Mouse (Mus musculus): Measurements from ENCODE around the gene Lrrc63. TPM values are rescaled to one million over a fixed set of nuclear protein-coding genes. Genes with fewer than 3 reads are reported as not detected.

Gene Lrrc63
- polyA plus RNA-seq, 1 experiment, result not detected

DNA sequence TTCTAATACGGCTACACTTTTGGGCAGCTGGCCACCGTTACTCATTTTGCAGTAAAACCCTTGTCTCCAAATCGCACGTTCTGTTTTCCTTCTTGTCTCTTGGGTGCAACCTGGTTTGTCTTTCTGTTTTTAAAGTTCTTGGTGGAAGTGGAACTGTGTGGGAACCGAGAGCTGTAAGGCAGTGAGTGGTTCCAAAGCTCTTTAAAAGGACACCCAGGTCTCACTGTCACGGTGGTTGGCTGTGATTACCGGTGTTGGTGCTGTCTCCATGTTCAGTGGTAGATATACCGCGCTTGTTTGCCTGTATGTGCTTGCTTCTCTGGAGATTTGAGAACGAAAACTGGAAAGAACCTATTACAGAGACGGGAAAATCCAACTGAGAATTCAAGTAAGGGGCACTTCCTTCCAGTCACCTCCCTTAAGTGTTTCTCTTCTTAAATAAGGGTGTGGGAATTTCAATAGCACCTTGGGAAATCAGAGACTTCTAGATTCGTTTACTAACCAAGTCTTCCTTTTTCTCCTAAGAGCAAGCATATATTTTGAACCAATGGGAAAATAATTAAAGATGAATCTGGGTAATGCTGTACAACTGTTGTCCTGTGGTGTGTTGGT, 749 bp upstream of the Lrrc63 start:
- H3K27ac ChIP-seq (ENCODE audit: control insufficient read depth, insufficient read depth, low read depth, low read length, poor library complexity), result peak overlapping the region; percentile 56
- H3K4me3 ChIP-seq (replicated peaks; ENCODE audit: control insufficient read depth, low read depth, low read length), result peak overlapping the region; percentile 81
- TF ChIP-seq POLR2A (IDR thresholded peaks at IDR 0.05; ENCODE audit: borderline replicate concordance, control insufficient read depth, low read depth, low read length) (no peak), CTCF (IDR thresholded peaks at IDR 0.05; ENCODE audit: control insufficient read depth, insufficient read depth, low read length) (no peak)
- WGBS, result 1% methylated on average over 12 of the region's 12 CpGs
- H3K4me1 ChIP-seq (ENCODE audit: control insufficient read depth, insufficient read depth, low read length), result peaks cover 1% of the 10 kb centered on the region; the same call in 1 of the 2 replicates

DNA sequence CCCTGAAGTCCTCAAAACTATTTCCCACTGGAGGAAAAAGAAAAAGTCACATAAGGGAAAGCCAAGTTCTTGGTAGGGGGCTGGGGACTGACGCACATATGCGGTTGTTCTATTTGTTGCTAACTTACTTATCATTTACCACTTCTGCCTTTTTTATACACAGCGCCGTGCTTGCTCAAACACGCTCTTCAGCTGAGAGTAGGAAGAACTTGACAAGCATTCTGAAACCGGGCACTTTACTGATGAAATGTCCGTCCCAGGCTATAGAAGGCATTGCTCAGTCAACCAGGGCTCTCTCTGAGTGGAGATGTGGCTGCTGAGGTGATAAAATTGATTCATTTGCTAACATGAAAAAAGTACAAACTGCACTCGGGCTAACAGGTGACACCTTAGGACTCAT, 9.0 kb downstream of the Lrrc63 start:
- Histone ChIP-seq H3K4me1 (ENCODE audit: control insufficient read depth, insufficient read depth, low read length) (peaks cover 3% of the 10 kb centered on the region), H3K4me3 (replicated peaks; ENCODE audit: control insufficient read depth, low read depth, low read length) (no peak overlapping the region), H3K27ac (ENCODE audit: control insufficient read depth, insufficient read depth, low read depth, low read length, poor library complexity) (no peak overlapping the region)
- no peak for TF ChIP-seq POLR2A (IDR thresholded peaks at IDR 0.05; ENCODE audit: borderline replicate concordance, control insufficient read depth, low read depth, low read length)
- TF ChIP-seq CTCF (IDR thresholded peaks at IDR 0.05; ENCODE audit: control insufficient read depth, insufficient read depth, low read length), result no peak
- WGBS, result 31% methylated on average over 8 of the region's 8 CpGs

GRCm38 (mm10) chr14:75102956-75103355, 27.7 kb downstream of the Lrrc63 start:
- no peak overlapping the region for H3K27ac ChIP-seq (ENCODE audit: control insufficient read depth, insufficient read depth, low read depth, low read length, poor library complexity)
- H3K4me3 ChIP-seq (replicated peaks; ENCODE audit: control insufficient read depth, low read depth, low read length), result no peak overlapping the region
- TF ChIP-seq POLR2A (IDR thresholded peaks at IDR 0.05; ENCODE audit: borderline replicate concordance, control insufficient read depth, low read depth, low read length), result no peak
- no peak for TF ChIP-seq CTCF (IDR thresholded peaks at IDR 0.05; ENCODE audit: control insufficient read depth, insufficient read depth, low read length)
- H3K4me1 ChIP-seq (ENCODE audit: control insufficient read depth, insufficient read depth, low read length), result no peaks in the 10 kb centered on the region
- 66% methylated on average over 5 of the region's 5 CpGs for WGBS

DNA sequence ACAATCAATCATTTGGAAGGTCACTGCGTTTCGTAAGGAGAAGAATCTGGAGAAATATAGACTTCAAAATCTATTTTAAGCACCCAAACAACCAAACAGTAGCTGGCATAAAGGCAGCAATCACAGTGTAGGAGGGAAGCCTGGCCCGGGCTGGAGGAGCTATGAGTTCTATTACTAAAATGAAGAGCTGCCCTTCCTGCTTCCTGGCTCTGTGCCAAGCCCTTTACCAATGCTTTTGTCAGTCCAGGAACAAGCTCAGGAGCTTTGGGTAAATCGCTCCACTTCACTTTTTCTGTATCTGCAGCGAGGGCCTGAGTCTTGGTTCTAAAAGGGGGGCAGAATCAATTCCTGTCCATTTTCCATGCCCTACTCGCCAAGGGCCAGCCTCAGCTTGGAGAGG, 52.7 kb downstream of the Lrrc63 start:
- TF ChIP-seq CTCF (IDR thresholded peaks at IDR 0.05; ENCODE audit: control insufficient read depth, insufficient read depth, low read length), result no peak
- TF ChIP-seq POLR2A (IDR thresholded peaks at IDR 0.05; ENCODE audit: borderline replicate concordance, control insufficient read depth, low read depth, low read length), result no peak
- Histone ChIP-seq H3K4me3 (replicated peaks; ENCODE audit: control insufficient read depth, low read depth, low read length) (no peak overlapping the region), H3K27ac (ENCODE audit: control insufficient read depth, insufficient read depth, low read depth, low read length, poor library complexity) (no peak overlapping the region), H3K4me1 (ENCODE audit: control insufficient read depth, insufficient read depth, low read length) (peaks cover 2% of the 10 kb centered on the region; the same call in 1 of the 2 replicates)
- WGBS, result 56% methylated on average over 6 of the region's 6 CpGs

- Histone ChIP-seq H3K4me3 (replicated peaks; ENCODE audit: control insufficient read depth, low read depth, low read length) (no peak overlapping the region), H3K27ac (ENCODE audit: control insufficient read depth, insufficient read depth, low read depth, low read length, poor library complexity) (no peak overlapping the region), H3K4me1 (ENCODE audit: control insufficient read depth, insufficient read depth, low read length) (peaks cover 2% of the 10 kb centered on the region; the same call in 1 of the 2 replicates)
- TF ChIP-seq CTCF (IDR thresholded peaks at IDR 0.05; ENCODE audit: control insufficient read depth, insufficient read depth, low read length), result no peak
- TF ChIP-seq POLR2A (IDR thresholded peaks at IDR 0.05; ENCODE audit: borderline replicate concordance, control insufficient read depth, low read depth, low read length), result no peak
- 18% methylated on average over 10 of the region's 10 CpGs for WGBS
Observed at GRCm38 (mm10) chr14:75075299-75076180, 55.1 kb downstream of the Lrrc63 start.

GRCm38 (mm10) chr14:75071091-75071490, 59.6 kb downstream of the Lrrc63 start:
- Histone ChIP-seq H3K27ac (ENCODE audit: control insufficient read depth, insufficient read depth, low read depth, low read length, poor library complexity) (no peak overlapping the region), H3K4me1 (ENCODE audit: control insufficient read depth, insufficient read depth, low read length) (peaks cover 2% of the 10 kb centered on the region; the same call in 1 of the 2 replicates), H3K4me3 (replicated peaks; ENCODE audit: control insufficient read depth, low read depth, low read length) (no peak overlapping the region)
- TF ChIP-seq CTCF (IDR thresholded peaks at IDR 0.05; ENCODE audit: control insufficient read depth, insufficient read depth, low read length), result no peak
- TF ChIP-seq POLR2A (IDR thresholded peaks at IDR 0.05; ENCODE audit: borderline replicate concordance, control insufficient read depth, low read depth, low read length), result no peak
- 83% methylated on average over 15 of the region's 15 CpGs for whole genome bisulfite sequencing

GRCm38 (mm10) chr14:75069356-75069979, 61.2 kb downstream of the Lrrc63 start:
- H3K4me3 ChIP-seq (replicated peaks; ENCODE audit: control insufficient read depth, low read depth, low read length), result peak overlapping the region; percentile 37
- TF ChIP-seq CTCF (IDR thresholded peaks at IDR 0.05; ENCODE audit: control insufficient read depth, insufficient read depth, low read length) (no peak), POLR2A (IDR thresholded peaks at IDR 0.05; ENCODE audit: borderline replicate concordance, control insufficient read depth, low read depth, low read length) (no peak)
- H3K4me1 ChIP-seq (ENCODE audit: control insufficient read depth, insufficient read depth, low read length), result peaks cover 4% of the 10 kb centered on the region; the same call in 1 of the 2 replicates
- peak overlapping the region; percentile 92 for H3K27ac ChIP-seq (ENCODE audit: control insufficient read depth, insufficient read depth, low read depth, low read length, poor library complexity)
- WGBS, result 3% methylated on average over 7 of the region's 7 CpGs

Measured in bone marrow, adult 2 months (tissue).